Mouse (Mus musculus): ENCODE data around the gene Ppox.
A peak's percentile ranks its signal among the peaks of the same experiment; 100 is the strongest.
"Not testable (repeated sequence)": the region's sequence is repeated elsewhere in the genome, so short reads cannot be mapped to it uniquely, and the experiment has no call there.

Ppox gene

DNA sequence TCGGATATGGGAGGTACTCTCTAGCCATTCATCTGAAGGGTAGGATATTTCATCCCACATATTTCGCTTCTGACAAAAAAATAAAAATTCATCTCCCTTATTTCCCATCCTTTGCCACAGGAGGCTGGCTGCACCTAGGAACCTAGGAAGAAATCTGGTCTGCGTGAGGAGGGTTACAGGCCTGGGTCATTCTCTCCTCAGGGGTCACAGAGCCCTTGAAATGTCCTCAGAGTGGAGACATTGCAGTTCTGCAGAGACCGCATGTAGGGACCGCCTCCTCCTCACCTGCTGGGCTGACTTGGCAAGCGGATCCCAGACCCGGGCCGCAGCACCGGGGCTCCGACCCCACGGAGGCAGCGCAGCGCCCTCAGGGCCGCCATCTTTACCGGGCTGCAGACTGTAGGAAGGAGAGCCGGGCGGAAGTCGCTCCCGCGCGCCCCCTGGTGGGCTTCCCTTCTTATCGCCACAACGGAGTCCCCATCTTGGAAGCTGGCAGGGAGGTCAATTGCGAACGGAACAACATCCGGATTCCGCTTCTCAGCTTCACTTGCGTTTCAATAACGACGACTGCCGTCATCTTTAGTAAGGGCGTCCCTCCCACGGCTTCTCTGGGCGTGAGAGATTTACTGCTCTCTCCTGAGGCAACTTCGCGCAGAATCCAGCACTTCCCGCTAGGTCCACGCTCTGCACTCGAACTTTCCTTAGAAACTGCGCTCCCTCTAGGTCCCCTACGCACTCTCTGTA, 34.1 kb downstream of the Ppox start:
- DNase-seq (ENCODE audit: low read depth in 1 of 2, low spot score in 2 of 2): peak; percentile 93 to 95

DNA sequence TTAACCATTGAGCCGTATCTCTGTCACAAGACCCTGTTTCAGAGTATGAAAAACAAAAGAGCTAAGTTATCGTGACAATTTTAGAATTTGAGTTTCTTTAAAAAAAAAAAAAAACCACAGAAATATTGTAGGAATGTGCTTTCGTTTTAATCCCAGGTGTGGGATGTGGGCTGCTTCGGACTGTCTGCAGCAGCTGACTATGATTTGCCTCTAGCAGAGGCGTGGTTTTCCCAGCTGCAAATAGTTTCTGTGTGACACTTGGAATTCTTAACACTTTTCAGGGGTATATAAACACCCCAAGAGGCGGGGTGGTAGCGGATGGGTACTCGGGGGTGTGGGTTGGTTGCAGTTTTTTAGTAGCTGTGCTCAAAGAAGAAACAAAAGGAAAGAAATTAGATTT, 35.6 kb downstream of the Ppox start:
- DNase-seq (ENCODE audit: low read depth in 1 of 2, low spot score in 2 of 2): no peak

DNA sequence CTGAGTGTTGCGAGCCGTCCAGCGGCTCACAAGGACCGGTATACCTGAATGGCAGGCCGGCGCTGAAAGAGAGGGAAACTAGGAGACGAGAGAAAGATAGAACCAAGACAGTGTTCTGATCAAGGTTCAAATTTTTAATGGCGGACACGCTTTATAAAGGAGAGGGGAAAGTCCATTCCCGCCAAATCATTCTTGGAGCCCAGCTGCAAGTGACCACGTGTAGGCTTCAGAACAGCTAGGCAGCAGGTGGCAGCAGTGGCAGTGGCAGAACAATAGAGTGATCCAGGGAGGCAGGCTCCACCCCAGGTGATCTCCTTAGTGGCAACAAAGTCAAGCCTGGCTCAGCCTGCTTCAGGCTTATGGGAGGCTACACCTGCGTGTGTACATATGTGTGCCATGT, 39.0 kb downstream of the Ppox start:
- not testable (repeated sequence) for DNase-seq (ENCODE audit: low read depth in 1 of 2, low spot score in 2 of 2)

DNA sequence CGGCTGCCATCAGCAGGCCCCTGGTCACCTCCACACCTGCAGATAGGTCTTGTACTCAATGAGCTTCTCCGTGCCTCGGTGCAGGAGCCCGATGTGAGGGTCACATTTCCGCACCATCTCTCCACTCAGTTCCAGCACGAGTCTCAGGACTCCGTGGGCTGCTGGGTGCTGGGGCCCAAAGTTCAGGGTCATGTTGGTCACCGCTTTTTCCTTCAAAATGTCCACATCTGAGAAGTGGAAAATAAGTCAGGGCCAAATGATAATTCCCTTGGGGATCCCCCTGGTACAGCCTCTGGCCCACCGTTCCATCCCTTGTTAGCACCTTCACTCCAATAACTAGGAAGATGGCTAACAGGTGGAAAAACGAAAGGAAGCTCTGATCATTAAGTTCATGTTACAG, 40.1 kb downstream of the Ppox start:
- no peak for DNase-seq (ENCODE audit: low read depth in 1 of 2, low spot score in 2 of 2)

DNA sequence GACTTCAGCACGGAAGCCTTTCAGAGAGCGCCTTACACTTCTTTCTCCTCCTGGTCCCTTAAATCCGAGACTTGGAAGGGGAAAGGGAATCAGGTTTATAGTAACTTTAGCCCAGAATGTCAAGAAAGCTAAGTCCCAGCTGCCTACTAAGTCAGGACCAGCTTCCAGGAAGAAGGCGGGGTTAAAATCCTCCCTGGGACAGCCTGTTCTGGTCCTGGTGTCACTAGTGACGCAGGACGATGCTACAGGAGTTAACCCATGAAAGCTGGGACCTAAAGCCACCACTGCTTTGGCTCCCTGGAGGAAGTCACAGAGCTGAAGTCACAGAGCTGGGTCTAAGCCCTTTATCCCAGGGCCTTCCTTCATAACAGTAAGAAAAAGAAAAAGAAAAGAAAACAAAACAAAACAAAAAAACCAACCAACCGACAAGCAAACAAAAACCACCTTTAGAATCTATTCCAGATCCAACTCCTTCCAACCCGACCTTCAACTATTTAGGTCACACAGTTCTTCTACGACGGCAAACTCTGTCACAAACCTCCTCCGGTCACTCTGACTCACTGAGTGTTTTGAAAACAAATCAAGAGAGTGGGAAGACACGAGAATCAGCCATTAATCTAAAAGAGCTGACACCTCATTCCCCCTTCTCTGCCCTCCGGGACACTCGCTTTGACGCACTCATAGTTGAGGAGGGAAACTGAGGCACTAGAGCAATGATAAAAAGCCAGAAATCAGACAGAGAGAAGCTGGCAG, 40.8 kb downstream of the Ppox start:
- no peak for DNase-seq (ENCODE audit: low read depth in 1 of 2, low spot score in 2 of 2)

DNA sequence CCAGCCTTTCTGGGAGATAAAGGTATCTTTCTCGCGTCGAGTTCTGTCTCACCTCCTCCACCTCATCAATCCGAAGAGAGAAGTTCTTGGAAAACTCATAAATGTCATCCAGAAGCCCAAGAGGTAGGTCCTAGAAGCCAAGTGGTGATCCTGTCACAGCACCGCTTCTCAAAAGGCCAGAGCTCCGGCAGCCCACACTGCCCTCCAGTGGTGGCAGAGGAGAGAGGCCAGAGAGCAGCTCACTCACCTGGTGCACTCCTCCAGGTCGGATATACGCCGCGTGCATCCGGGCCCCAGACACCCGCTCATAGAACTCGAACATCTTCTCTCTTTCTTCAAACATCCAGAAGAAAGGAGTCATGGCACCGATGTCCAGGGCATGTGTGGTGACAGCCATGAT, 42.5 kb downstream of the Ppox start:
- DNase-seq (ENCODE audit: low read depth in 1 of 2, low spot score in 2 of 2): peak in 1 of 2 experiments; percentile 57

DNA sequence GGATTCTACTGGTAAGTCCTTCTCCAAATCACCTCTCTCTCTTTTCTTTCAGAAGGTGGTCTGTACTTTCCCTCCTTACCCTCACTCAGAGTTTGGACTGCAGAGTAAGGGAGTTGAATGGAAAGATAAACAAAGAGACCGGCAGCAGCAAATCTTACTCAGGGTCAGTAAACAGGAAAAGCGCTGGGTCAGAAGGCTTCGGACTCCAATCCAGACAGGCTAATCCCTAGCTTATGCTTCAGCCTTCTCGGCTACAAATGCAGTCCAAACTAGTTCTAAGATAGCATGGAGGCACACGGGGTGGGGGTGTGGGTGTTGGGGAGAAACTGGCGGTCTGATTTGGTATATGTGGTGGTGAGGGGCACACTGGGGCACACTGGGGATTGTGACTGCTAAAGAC, 43.5 kb downstream of the Ppox start:
- DNase-seq (ENCODE audit: low read depth in 1 of 2, low spot score in 2 of 2): no peak

DNA sequence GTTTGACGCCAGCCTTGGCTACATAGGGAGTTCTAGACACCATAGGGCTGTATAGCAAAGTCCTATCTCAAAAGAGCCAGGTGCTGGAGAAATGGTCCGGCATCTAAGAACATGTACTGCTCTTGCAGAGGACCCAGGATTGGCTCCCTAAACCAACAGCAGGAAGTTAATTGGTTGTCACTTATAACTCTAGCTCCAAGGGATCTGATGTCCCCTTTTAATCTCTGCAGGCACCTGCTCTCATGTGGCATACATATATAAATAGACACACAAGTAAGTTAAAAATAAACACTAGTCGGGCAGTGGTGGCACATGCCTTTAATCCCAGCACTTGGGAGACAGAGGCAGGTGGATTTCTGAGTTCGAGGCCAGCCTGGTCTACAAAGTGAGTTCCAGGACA, 45.2 kb downstream of the Ppox start:
- DNase-seq (ENCODE audit: low read depth in 1 of 2, low spot score in 2 of 2): no peak

DNA sequence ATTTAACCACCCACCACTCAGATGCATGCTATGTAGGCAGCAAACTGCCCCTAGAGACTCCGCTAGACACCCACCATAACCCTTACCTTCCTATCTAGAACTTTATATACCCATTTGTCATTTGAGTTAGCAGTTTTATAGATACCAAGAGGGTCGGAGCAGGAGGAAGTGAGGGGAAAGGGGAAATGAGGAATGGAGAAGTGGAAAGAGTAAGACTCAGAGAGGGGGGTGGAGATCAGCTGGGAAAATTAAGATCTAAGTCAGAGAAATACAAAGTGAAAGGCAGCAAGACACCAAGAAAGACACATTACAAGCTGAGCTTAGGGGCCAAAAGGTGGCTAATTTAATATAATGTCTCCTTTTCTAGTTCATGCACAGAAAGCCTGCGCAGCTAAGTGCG, 46.4 kb downstream of the Ppox start:
- DNase-seq (ENCODE audit: low read depth in 1 of 2, low spot score in 2 of 2): no peak

DNA sequence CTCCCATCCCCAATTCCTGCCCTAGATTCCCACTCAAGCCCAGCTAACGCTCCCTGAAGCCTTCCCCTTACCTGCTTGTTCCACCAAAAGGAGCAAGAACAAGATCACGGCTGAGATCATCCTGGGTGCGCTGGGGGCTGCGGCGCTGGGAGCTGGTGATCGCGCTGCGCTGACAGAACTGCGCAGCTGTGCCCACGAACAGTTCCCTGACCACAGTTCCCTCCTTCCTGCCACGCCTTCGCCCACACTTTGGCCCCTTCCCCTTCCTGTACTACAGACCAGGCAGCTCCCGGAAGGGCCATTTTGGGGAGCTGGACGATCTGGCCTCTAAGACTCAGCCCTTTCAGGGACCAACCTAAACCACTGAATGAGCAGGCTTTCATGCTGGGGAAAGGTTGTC, 46.9 kb downstream of the Ppox start, which contains the start of gene Fcer1g:
Fcer1g (minus strand) TSS at position 240 of the 400 bp plus-strand sequence.
- peak; percentile 39 to 70 for DNase-seq (ENCODE audit: low read depth in 1 of 2, low spot score in 2 of 2)

DNA sequence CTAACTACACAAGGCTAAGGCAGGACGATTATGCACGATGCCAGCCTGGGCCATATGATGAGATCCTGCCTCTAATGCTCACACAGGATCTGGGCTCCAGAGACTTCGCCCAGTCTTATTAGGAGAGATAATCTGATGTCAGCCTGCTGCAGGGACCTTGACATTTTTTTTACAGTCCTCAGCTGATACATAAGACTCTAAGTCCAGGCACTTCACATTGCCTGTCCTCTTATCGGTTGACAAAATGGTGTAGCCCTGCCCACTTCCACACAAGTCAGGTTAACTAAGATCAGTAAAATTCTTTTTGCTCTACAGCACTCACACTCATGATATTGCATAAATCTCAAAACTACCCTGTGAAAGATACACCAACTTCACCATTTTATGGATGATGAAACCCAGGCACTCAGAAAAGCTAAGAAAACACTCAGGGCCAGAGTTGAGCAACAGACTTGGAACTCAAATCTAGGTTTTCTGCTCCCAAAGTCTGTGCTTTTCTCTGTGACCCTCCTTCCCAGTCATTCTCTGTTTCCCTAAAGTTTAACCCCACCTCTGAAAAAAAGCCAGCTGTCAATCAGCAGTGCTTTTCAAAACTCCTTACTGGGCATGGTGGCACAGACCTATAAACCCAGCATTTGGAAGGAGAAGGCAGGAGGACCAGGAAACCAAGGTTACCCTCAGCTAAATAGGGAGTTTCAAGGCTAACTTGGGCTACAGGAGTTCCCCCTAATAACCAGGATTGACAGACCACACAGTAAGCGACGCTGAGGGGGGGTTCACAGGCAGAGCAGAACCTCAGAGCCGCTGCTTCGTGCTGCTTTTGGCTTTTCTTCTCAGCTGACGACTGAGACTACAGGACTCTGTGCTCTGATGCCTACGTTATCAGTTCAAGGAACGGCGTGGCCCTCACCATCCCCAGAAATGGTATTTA, 47.9 kb downstream of the Ppox start:
- peak in 1 of 2 experiments; percentile 14 for DNase-seq (ENCODE audit: low read depth in 1 of 2, low spot score in 2 of 2)

DNA sequence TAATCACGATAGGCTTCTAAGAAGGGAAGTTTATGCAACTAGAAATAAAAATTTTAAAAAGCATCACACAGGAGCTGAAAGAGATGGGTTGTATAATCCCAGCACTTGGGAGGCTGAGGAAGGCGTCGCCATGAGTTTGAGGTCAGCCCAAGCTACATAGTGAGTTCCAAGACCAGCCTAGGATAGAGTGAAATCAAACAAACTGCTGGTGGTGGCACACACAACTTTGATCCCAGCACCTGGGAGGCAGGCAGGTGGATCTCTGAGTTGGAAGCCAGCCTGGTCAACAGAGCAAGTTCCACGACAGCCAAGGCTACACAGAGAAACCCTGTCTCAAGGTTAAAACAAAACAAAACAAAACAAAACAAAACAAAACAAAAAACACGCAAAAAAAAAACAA, 48.6 kb downstream of the Ppox start:
- no peak for DNase-seq (ENCODE audit: low read depth in 1 of 2, low spot score in 2 of 2)

DNA sequence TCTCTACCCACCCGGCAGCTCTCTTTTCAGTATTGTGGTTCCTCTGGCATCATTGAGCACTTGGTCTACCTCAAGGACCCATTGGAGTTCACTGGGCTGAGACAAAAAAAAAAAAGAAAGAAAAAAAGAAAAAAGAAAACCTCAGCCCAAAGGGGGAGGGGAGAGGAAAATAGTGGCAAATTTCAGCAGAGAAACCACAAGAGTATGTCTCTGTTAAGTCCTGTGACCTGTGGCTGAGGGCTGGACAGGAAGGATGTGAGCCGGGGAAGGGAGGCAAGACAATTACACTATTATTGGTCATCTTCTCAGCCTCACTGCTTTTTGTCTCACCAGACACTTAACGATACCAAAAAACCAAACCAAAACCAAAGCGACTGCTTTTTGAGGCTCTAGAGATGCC, 49.1 kb downstream of the Ppox start:
- DNase-seq (ENCODE audit: low read depth in 1 of 2, low spot score in 2 of 2): no peak

DNA sequence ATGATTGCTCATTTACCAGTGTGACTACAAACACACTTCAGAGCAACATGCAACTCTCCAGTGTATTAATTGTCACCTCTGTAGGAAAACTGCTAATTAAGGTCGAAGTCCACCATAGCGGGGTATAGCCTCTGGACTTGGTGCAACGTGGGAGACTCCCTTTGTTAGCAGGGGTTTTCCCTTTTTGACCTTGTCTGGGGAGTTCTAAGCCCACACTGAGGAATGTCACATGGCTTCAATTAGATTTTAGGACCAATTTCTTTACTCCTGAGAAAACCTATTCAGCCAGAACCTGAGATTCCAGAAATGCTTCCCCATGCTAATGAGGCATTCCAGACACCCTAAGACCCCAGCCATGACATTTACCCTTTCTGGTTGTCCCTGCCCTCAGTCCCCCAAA, 50.8 kb downstream of the Ppox start:
- DNase-seq (ENCODE audit: low read depth in 1 of 2, low spot score in 2 of 2): no peak

DNA sequence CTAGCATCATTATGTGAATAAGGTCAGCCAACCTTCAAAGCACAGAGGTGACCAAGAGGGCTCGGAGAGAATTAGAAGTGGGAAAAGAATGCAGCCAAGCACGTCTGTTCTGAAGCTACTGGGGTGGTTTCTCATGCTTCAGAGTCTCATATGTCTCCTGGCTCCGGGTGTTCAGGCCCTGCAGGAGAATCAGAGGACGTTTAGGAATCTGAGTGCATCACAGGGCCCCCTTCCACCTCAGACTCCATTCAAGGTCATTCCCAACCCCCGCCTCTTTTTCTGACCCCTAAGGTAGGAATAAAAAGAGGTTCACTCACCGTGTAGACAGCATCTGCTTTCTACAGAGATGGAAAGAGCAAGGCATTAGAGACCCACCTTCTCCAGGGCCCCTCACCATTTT, 51.2 kb downstream of the Ppox start:
- DNase-seq (ENCODE audit: low read depth in 1 of 2, low spot score in 2 of 2): no peak

DNA sequence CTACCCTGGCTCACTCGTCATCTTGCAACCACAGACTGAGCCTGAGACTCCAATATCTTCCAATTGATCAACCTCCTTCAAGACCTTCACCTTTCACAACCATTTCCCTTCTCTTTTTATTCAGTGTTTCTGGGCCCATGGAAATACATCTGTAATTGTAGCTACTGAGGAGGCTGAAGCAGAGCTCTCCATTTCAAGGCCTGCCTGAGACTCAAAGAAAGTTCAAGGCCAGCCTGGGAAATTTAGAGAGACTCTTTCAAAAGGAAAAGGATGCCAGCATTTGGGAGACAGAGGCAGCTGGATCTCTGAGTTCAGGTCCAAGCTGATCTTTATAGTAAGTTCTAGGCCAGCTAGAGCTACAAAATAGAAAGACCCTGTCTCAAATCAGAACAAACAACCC, 53.1 kb downstream of the Ppox start:
- no peak for DNase-seq (ENCODE audit: low read depth in 1 of 2, low spot score in 2 of 2)

DNA sequence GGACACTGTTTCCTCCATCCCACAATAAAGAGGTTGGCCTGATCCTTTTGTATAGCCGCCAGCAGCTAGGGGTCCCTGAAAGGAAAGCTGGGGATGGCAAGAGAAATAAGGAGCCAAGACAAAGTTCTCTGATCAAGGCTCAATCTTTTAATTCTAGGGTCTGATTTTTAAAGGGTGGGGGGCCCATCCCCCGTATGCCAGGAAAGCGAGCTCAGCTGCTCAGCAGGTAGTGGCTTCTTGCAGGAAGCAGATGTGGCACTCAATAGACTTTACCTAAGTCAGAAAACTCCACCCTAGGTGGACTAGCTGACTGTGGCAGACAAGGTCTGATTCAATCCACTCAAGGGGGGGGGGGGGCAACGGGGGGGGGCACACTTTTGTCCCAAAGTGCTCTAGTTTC, 54.2 kb downstream of the Ppox start:
- DNase-seq (ENCODE audit: low read depth in 1 of 2, low spot score in 2 of 2): no peak

Data from monocyte, adult 2 months (primary cell).